Mouse (Mus musculus) limb, embryonic 15.5 days (tissue): ENCODE results near the gene Slc29a1. TPM values are rescaled to one million over a fixed set of nuclear protein-coding genes. Genes with fewer than 3 reads are reported as not detected.

ENCODE experiments used
- ATAC-seq: fragments of 200-750 bp; cut with Nextera tagmentation; 2 replicates; pipeline ENCODE4 v1.8.0; 2017; ENCODE audit warnings: low read depth, moderate TSS enrichment; ENCODE audit not compliant: insufficient number of reproducible peaks, low FRiP score, low TSS enrichment
- H3K27ac ChIP-seq: fragments of 300-500 bp; sonication (generic); 2 replicates; pipeline ENCODE4 v1.5.1; 2015; ENCODE audit warnings: moderate library complexity, mild to moderate bottlenecking, inconsistent platforms
- H3K27me3 ChIP-seq: fragments of 300-500 bp; sonication (generic); 2 replicates; pipeline ENCODE4 v1.6.1; 2015; ENCODE audit warnings: inconsistent platforms
- H3K36me3 ChIP-seq: fragments of 300-500 bp; sonication (generic); 2 replicates; pipeline ENCODE4 v1.6.1; 2015; ENCODE audit warnings: inconsistent platforms
- H3K4me1 ChIP-seq: fragments of 300-500 bp; sonication (generic); 2 replicates; pipeline ENCODE4 v1.6.1; 2015; ENCODE audit warnings: inconsistent platforms
- H3K4me2 ChIP-seq: fragments of 300-500 bp; sonication (generic); 2 replicates; pipeline ENCODE4 v1.6.1; 2015; ENCODE audit warnings: mild to moderate bottlenecking, inconsistent platforms
- H3K4me3 ChIP-seq: fragments of 300-500 bp; sonication (generic); 2 replicates; pipeline ENCODE4 v1.5.1; 2015; ENCODE audit warnings: mild to moderate bottlenecking, inconsistent platforms
- H3K9ac ChIP-seq: fragments of 300-500 bp; sonication (generic); 2 replicates; pipeline ENCODE4 v1.6.1; 2015; ENCODE audit warnings: inconsistent platforms
- H3K9me3 ChIP-seq: fragments of 300-500 bp; sonication (generic); 2 replicates; pipeline ENCODE4 v1.6.1; 2016; ENCODE audit warnings: inconsistent platforms
- whole genome bisulfite sequencing: fragments of 180-500 bp; shearing (Covaris S2); methylation state at CpG from one replicate; pipeline ENCODE4 v1.1.7; 2015; 5-methylcytosine and 5-hydroxymethylcytosine counted together
- polyA plus RNA-seq: library from polyadenylated mRNA; unstranded; fragments of >200 nt; fragmentation: Nextera tagmentation; extraction: Ambion mirVana; gene quantifications from 2 replicates; pipeline ENCODE4 v1.2.1, GENCODE M21; 2015

Slc29a1 gene
- 120 and 140 TPM in 2 replicates for polyA plus RNA-seq

DNA sequence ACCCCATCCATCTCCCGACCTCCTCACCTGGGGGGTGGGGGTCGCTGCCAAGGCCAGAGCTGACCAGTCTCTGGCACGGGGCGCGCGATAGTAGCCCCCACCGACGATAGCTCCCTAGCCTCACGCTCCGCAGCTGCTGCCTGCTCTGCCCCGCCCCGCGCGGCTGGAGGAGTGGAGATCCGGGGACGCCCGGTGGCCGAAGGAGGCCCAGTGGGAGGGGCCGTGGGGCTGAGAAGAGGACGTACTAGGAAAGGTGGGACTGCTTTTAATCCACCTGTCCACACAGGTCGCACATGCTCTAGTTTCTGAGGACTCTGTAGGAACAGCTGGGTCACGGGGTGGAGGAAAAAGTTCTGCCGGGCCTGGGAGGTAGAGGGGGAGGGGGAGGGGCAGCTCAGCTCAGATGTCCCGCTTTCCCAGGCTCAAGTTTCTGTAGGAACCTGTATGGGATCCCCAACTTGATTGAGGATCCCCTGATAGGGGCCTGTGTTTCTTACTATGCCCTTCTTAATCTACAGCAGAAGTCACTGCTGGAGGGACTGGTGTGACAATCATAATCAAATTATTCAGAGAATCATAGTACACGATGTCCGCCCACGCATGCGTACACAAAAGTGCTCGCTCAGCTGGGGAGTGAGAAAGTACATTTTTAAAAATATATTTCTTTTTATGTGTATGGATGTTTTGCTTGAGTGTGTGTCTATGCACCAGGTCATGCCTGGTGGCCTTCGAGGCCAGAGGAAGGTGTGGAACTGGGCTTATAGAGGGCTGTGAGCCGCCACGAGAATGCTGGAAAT is at the start of gene Slc29a1:
Slc29a1 (minus strand) TSS at position 161 of the 797 bp plus-strand sequence.
- Histone ChIP-seq H3K4me2 (peak within 1 kb of the TSS; percentile 52), H3K9ac (0 out of 2 replicates have a peak within 1 kb of the TSS, but pooled peaks have one; percentile 3), H3K27me3 (peaks cover 29% of the 10 kb centered on the region), H3K36me3 (no peaks in the 10 kb centered on the region), H3K27ac (no peak within 1 kb of the TSS), H3K4me1 (peaks cover 46% of the 10 kb centered on the region), H3K9me3 (no peaks in the 10 kb centered on the region), H3K4me3 (peak within 1 kb of the TSS; percentile 31)
- no peak for ATAC-seq
- 16% methylated on average over 32 of the region's 32 CpGs for WGBS

GRCm38 (mm10) chr17:45644185-45644584 is 44.8 kb upstream of the Slc29a1 start:
- Histone ChIP-seq H3K4me3 (no peak overlapping the region), H3K4me1 (peaks cover 4% of the 10 kb centered on the region; the same call in 1 of the 2 replicates), H3K9me3 (no peaks in the 10 kb centered on the region), H3K36me3 (no peaks in the 10 kb centered on the region), H3K27me3 (no peaks in the 10 kb centered on the region), H3K4me2 (no peak overlapping the region), H3K9ac (no peak overlapping the region), H3K27ac (no peak overlapping the region)
- WGBS = 88% methylated on average over 4 of the region's 4 CpGs
- no peak for ATAC-seq

- H3K9me3 ChIP-seq = no peaks in the 10 kb centered on the region
- ATAC-seq = 0 out of 2 replicates have a peak, but pooled peaks have one; percentile 35
- 22% methylated on average over 12 of the region's 12 CpGs for WGBS
These were observed 43.3 kb upstream of the Slc29a1 start for GRCm38 (mm10) chr17:45642701-45643100.

DNA sequence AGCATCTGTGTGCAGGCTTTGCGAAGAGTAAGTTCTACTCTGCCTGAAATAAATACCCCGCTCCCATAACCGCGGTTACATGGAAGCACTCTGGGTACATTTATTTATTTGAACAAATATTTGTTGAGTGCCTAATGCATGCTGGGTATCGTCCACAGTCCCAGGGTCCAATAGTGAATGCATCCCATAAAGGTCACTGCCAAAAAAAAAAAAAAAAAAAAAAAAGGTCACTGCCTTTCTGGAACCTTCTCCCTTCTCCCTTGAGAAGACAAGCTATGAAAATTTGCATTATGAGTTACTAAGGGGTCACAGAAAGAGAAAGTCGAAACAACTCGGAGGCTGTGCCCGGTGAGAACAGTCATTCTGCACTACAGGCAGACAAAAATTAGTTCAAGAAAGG is 42.6 kb upstream of the Slc29a1 start:
- 90% methylated on average over 8 of the region's 8 CpGs for WGBS
- Histone ChIP-seq H3K27me3 (no peaks in the 10 kb centered on the region), H3K9me3 (no peaks in the 10 kb centered on the region), H3K36me3 (no peaks in the 10 kb centered on the region), H3K4me3 (no peak overlapping the region), H3K4me2 (no peak overlapping the region), H3K9ac (no peak overlapping the region), H3K27ac (no peak overlapping the region), H3K4me1 (peaks cover 4% of the 10 kb centered on the region; the same call in 1 of the 2 replicates)
- ATAC-seq = no peak

More at GRCm38 (mm10) chr17:45642701-45643100, 43.3 kb upstream of the Slc29a1 start:
- peaks cover 4% of the 10 kb centered on the region; the same call in 1 of the 2 replicates for H3K4me1 ChIP-seq
- no peaks in the 10 kb centered on the region for H3K36me3 ChIP-seq
- H3K27me3 ChIP-seq = no peaks in the 10 kb centered on the region
- H3K4me2 ChIP-seq = no peak overlapping the region
- no peak overlapping the region for H3K4me3 ChIP-seq
- H3K27ac ChIP-seq = no peak overlapping the region
- no peak overlapping the region for H3K9ac ChIP-seq

DNA sequence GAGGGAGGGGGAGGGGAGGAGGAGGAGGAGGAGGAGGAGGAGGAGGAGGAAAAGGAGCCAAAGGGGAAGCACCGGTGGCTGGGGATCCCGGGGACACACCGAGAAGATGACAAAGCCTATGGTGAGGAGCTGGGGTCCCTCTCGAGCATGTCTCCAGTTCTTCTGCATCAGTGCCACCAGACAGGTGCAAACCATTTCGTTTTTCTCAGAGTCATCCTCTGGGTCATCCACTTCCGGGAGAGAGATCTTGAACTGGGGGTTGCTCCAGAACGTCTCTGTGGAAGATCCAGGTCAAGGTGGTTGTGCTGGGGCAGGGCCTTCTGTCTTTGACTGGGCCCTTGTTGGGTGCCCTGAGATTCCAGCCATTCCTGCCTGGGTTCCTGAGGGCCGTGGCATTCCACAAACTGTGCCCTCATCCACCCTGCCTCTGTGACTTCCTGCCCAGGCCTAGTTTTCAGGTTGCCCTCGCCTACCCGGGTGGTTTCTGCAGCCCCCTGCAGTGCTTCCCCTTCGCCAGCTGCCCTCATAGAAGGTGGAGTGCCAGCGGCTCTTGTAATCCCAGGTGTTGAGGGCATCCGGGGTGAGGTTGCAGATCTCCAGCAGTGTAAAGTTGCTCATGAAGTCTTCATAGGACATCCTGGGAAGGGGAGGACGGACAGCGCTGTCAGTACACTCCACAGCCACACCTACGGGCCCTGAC is 39.3 kb upstream of the Slc29a1 start:
- Histone ChIP-seq H3K9me3 (no peaks in the 10 kb centered on the region), H3K27ac (no peak overlapping the region), H3K4me1 (peaks cover 4% of the 10 kb centered on the region; the same call in 1 of the 2 replicates), H3K4me3 (no peak overlapping the region), H3K4me2 (no peak overlapping the region), H3K9ac (no peak overlapping the region), H3K36me3 (no peaks in the 10 kb centered on the region), H3K27me3 (no peaks in the 10 kb centered on the region)
- 74% methylated on average over 16 of the region's 16 CpGs for WGBS
- no peak for ATAC-seq

DNA sequence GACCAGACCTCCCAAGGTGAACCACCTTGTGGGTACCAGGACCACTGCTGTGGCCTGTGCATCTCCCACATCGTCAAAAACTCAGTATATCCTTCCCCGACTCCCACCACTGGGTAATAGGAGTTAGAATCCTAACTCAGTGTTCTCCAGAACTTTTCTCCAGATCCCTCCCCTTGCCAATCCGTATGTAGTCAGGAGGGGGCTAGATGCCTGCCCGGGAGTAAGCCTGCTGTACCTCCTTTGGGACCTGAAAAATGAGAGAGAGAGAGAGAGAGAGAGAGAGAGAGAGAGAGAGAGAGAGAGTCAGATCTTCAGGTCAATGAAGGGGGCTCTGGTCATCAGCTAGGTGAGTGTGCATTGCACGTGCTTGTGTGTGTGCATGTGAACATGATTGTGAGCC is 34.6 kb upstream of the Slc29a1 start:
- WGBS = 79% methylated on average over 5 of the region's 5 CpGs
- no peak for ATAC-seq
- peaks cover 14% of the 10 kb centered on the region for H3K4me1 ChIP-seq
- no peaks in the 10 kb centered on the region for H3K27me3 ChIP-seq
- no peak overlapping the region for H3K27ac ChIP-seq
- H3K4me2 ChIP-seq = no peak overlapping the region
- H3K36me3 ChIP-seq = no peaks in the 10 kb centered on the region
- H3K9me3 ChIP-seq = no peaks in the 10 kb centered on the region
- H3K4me3 ChIP-seq = no peak overlapping the region
- no peak overlapping the region for H3K9ac ChIP-seq

- Histone ChIP-seq H3K9ac (no peak overlapping the region), H3K4me1 (peaks cover 14% of the 10 kb centered on the region), H3K27me3 (no peaks in the 10 kb centered on the region), H3K9me3 (no peaks in the 10 kb centered on the region), H3K27ac (no peak overlapping the region), H3K36me3 (no peaks in the 10 kb centered on the region), H3K4me2 (no peak overlapping the region), H3K4me3 (no peak overlapping the region)
- 74% methylated on average over 6 of the region's 6 CpGs for WGBS
- no peak for ATAC-seq
These were observed 32.5 kb upstream of the Slc29a1 start for GRCm38 (mm10) chr17:45631940-45632339.

- peaks cover 18% of the 10 kb centered on the region for H3K4me1 ChIP-seq
- H3K36me3 ChIP-seq = no peaks in the 10 kb centered on the region
- H3K27me3 ChIP-seq = no peaks in the 10 kb centered on the region
- no peak overlapping the region for H3K27ac ChIP-seq
- WGBS = 51% methylated on average over 3 of the region's 3 CpGs
- H3K9ac ChIP-seq = no peak overlapping the region
- no peak for ATAC-seq
- no peak overlapping the region for H3K4me3 ChIP-seq
- no peak overlapping the region for H3K4me2 ChIP-seq
- no peaks in the 10 kb centered on the region for H3K9me3 ChIP-seq
These were observed 31.6 kb upstream of the Slc29a1 start for GRCm38 (mm10) chr17:45630992-45631391.

DNA sequence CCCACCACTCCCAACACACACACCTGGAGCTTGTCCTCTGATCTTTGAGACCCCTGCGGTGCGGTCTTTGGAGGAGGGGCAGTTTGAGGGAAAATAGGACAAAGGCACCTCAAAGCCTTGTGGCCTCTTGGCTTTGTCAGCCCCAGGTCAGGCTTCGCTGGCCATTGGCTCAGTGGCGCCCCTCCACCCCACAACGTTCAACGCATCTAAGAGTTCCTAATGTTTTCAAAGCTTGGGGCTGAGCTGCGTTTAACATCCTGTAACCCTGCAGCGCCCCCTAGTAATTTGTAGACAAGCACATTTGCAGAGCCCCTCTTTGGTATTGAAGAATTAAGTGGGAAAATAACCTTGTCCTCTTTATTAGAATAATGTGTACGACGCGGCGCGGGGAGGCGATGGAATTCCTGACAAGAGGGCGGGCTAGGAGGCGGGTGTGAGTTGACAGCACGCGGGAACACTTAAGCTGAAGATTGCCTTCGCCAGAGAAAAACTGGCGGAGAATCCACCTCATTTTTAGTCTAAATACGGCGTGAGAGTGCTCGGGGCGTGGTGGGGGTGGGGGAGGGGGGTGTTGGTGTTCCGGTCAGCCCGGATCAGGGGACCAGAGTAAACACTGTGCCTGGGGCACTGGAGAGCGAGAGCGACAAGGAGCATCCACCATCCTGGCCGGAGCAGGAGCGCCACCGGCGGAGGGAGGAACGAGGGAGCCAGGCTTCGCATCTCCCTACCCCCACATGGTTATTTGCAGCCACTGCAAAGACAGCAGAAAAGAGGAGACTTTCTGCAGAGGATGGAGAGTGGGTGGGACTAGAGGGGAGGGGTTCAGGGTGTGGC is 30.7 kb upstream of the Slc29a1 start:
- Histone ChIP-seq H3K4me2 (peak overlapping the region; percentile 87), H3K4me1 (peaks cover 18% of the 10 kb centered on the region), H3K4me3 (peak overlapping the region; percentile 41), H3K27me3 (no peaks in the 10 kb centered on the region), H3K9ac (0 out of 2 replicates have a peak overlapping the region, but pooled peaks have one; percentile 33), H3K9me3 (no peaks in the 10 kb centered on the region), H3K27ac (no peak overlapping the region; the same call in 1 of the 2 replicates), H3K36me3 (no peaks in the 10 kb centered on the region)
- WGBS = 3% methylated on average over 34 of the region's 34 CpGs
- ATAC-seq = peak; percentile 60

DNA sequence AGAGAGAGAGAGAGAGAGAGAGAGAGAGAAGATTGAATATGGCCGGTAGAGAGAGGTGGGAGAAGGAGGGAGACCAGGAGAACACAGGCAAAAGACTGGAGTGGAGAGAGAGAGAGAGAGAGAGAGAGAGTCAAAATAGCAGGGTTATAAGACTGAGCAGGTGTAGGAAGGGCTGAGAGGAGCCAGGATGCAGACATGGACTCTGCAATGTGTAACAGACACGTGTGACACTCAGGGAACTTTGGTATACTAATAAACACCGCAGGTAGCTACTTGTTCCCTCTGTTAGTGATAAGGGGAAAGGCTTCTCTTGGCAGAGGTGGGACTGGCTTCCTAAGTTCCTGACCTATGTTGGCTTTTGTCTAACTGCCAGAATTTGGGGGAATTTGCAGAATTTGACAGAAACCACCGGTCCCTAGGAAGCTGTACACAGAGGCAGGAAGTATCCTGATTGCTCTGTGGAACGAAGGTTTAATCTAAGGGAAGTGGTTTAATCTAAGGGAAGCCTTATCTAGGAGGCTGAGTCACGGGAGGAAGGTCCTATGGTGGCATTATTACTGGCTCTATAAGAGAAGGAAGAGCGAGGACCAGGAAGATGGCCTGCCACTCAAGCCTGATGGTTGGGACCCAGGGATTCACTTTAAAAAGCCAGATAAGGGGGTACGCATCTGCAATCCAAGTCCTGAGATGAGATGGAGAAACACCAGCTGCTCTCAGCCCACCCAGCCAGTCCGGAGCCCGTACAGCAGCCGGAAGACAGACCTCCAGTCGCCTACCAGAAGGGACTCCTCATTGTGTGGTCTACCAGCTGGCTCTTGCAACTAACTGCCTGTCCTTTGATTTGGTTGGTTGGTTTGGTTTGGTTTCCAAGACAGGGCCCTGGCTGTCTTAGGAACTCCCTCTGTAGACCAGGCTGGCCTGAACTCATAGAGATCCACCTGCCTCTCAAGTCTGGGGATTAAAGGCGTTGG is 29.8 kb upstream of the Slc29a1 start:
- H3K9ac ChIP-seq = no peak overlapping the region
- WGBS = 64% methylated on average over 13 of the region's 13 CpGs
- no peaks in the 10 kb centered on the region for H3K36me3 ChIP-seq
- H3K4me3 ChIP-seq = peak overlapping the region; percentile 41
- H3K4me2 ChIP-seq = peak overlapping the region; percentile 87
- no peak overlapping the region; the same call in 1 of the 2 replicates for H3K27ac ChIP-seq
- ATAC-seq = no peak
- H3K4me1 ChIP-seq = peaks cover 18% of the 10 kb centered on the region
- H3K9me3 ChIP-seq = no peaks in the 10 kb centered on the region
- no peaks in the 10 kb centered on the region for H3K27me3 ChIP-seq
